Mouse (Mus musculus): ENCODE data around the gene Polr1e. TPM values are rescaled to one million over a fixed set of nuclear protein-coding genes. Genes with fewer than 3 reads are reported as not detected.

The Polr1e gene
- 35.3 and 38.7 TPM in 2 replicates for polyA plus RNA-seq (2014; fragmentation: Nextera tagmentation; extraction: Ambion mirVana)

GRCm38 (mm10) chr4:45018452-45018980 is at the start of gene Polr1e:
Polr1e (plus strand) TSS chr4:45018583.
- WGBS = under 1% methylated on average over 29 of the region's 29 CpGs
- H3K9me3 ChIP-seq (replicated peaks; ENCODE audit: control insufficient read depth, low read length) = no peaks in the 10 kb centered on the region
- peak within 1 kb of the TSS; percentile 71 for H3K9ac ChIP-seq (ENCODE audit: low read length)
- no peaks in the 10 kb centered on the region for H3K27me3 ChIP-seq (replicated peaks; ENCODE audit: control insufficient read depth, insufficient read depth, low read length)
- peaks cover 11% of the 10 kb centered on the region for H3K4me1 ChIP-seq (ENCODE audit: control insufficient read depth, insufficient read depth, low read length)
- H3K4me2 ChIP-seq (ENCODE audit: low read length) = peak within 1 kb of the TSS; percentile 78
- DNase-seq (ENCODE audit: low spot score) = peak; percentile 97
- H3K36me3 ChIP-seq (ENCODE audit: control insufficient read depth, insufficient read depth, low read length) = peaks cover 10% of the 10 kb centered on the region; the same call in 1 of the 2 replicates
- no peak within 1 kb of the TSS; the same call in 1 of the 2 replicates for H3K27ac ChIP-seq (ENCODE audit: low read depth, low read length)
- peak within 1 kb of the TSS; percentile 68 for H3K4me3 ChIP-seq (ENCODE audit: low read depth, low read length)
- ATAC-seq = peak; percentile 94

GRCm38 (mm10) chr4:44970056-44970455 is 48.3 kb upstream of the Polr1e start:
- no peaks in the 10 kb centered on the region for H3K27me3 ChIP-seq (replicated peaks; ENCODE audit: control insufficient read depth, insufficient read depth, low read length)
- no peak overlapping the region for H3K4me3 ChIP-seq (ENCODE audit: low read depth, low read length)
- DNase-seq (ENCODE audit: low spot score) (no peak), ATAC-seq (no peak)
- H3K9me3 ChIP-seq (replicated peaks; ENCODE audit: control insufficient read depth, low read length) = no peaks in the 10 kb centered on the region
- no peaks in the 10 kb centered on the region for H3K36me3 ChIP-seq (ENCODE audit: control insufficient read depth, insufficient read depth, low read length)
- no peak overlapping the region for H3K9ac ChIP-seq (ENCODE audit: low read length)
- H3K4me1 ChIP-seq (ENCODE audit: control insufficient read depth, insufficient read depth, low read length) = peaks cover 3% of the 10 kb centered on the region; the same call in 1 of the 2 replicates
- no peak overlapping the region for H3K27ac ChIP-seq (ENCODE audit: low read depth, low read length)
- H3K4me2 ChIP-seq (ENCODE audit: low read length) = no peak overlapping the region
- WGBS = 93% methylated on average over 7 of the region's 7 CpGs

GRCm38 (mm10) chr4:44970612-44971110 is 47.7 kb upstream of the Polr1e start:
- peaks cover 3% of the 10 kb centered on the region; the same call in 1 of the 2 replicates for H3K4me1 ChIP-seq (ENCODE audit: control insufficient read depth, insufficient read depth, low read length)
- H3K4me2 ChIP-seq (ENCODE audit: low read length) = no peak overlapping the region
- H3K4me3 ChIP-seq (ENCODE audit: low read depth, low read length) = no peak overlapping the region
- no peak overlapping the region for H3K27ac ChIP-seq (ENCODE audit: low read depth, low read length)
- no peaks in the 10 kb centered on the region for H3K27me3 ChIP-seq (replicated peaks; ENCODE audit: control insufficient read depth, insufficient read depth, low read length)
- no peaks in the 10 kb centered on the region for H3K36me3 ChIP-seq (ENCODE audit: control insufficient read depth, insufficient read depth, low read length)
- WGBS = 22% methylated on average over 10 of the region's 10 CpGs
- no peak overlapping the region for H3K9ac ChIP-seq (ENCODE audit: low read length)
- ATAC-seq (no peak), DNase-seq (ENCODE audit: low spot score) (peak; percentile 49)
- H3K9me3 ChIP-seq (replicated peaks; ENCODE audit: control insufficient read depth, low read length) = no peaks in the 10 kb centered on the region

GRCm38 (mm10) chr4:44973450-44973849 is 44.9 kb upstream of the Polr1e start:
- peak; percentile 83 for DNase-seq (ENCODE audit: low spot score)
- Histone ChIP-seq H3K4me3 (ENCODE audit: low read depth, low read length) (no peak overlapping the region), H3K27ac (ENCODE audit: low read depth, low read length) (no peak overlapping the region), H3K9ac (ENCODE audit: low read length) (0 out of 2 replicates have a peak overlapping the region, but pooled peaks have one; percentile 32), H3K27me3 (replicated peaks; ENCODE audit: control insufficient read depth, insufficient read depth, low read length) (no peaks in the 10 kb centered on the region), H3K4me1 (ENCODE audit: control insufficient read depth, insufficient read depth, low read length) (peaks cover 3% of the 10 kb centered on the region; the same call in 1 of the 2 replicates), H3K4me2 (ENCODE audit: low read length) (peak overlapping the region; percentile 32), H3K36me3 (ENCODE audit: control insufficient read depth, insufficient read depth, low read length) (no peaks in the 10 kb centered on the region), H3K9me3 (replicated peaks; ENCODE audit: control insufficient read depth, low read length) (no peaks in the 10 kb centered on the region)
- WGBS = 10% methylated on average over 9 of the region's 9 CpGs
- peak; percentile 68 for ATAC-seq

GRCm38 (mm10) chr4:44973871-44974270 is 44.5 kb upstream of the Polr1e start:
- Histone ChIP-seq H3K27me3 (replicated peaks; ENCODE audit: control insufficient read depth, insufficient read depth, low read length) (no peaks in the 10 kb centered on the region), H3K4me1 (ENCODE audit: control insufficient read depth, insufficient read depth, low read length) (peaks cover 3% of the 10 kb centered on the region; the same call in 1 of the 2 replicates), H3K9me3 (replicated peaks; ENCODE audit: control insufficient read depth, low read length) (no peaks in the 10 kb centered on the region), H3K27ac (ENCODE audit: low read depth, low read length) (no peak overlapping the region), H3K4me3 (ENCODE audit: low read depth, low read length) (no peak overlapping the region), H3K9ac (ENCODE audit: low read length) (0 out of 2 replicates have a peak overlapping the region, but pooled peaks have one; percentile 32), H3K4me2 (ENCODE audit: low read length) (peak overlapping the region; percentile 32), H3K36me3 (ENCODE audit: control insufficient read depth, insufficient read depth, low read length) (no peaks in the 10 kb centered on the region)
- DNase-seq (ENCODE audit: low spot score) (no peak), ATAC-seq (peak; percentile 42; the same call in 1 of the 2 replicates)
- 57% methylated on average over 14 of the region's 14 CpGs for WGBS

- Histone ChIP-seq H3K9me3 (replicated peaks; ENCODE audit: control insufficient read depth, low read length) (no peaks in the 10 kb centered on the region), H3K36me3 (ENCODE audit: control insufficient read depth, insufficient read depth, low read length) (no peaks in the 10 kb centered on the region), H3K4me3 (ENCODE audit: low read depth, low read length) (no peak overlapping the region), H3K9ac (ENCODE audit: low read length) (no peak overlapping the region), H3K4me2 (ENCODE audit: low read length) (no peak overlapping the region), H3K4me1 (ENCODE audit: control insufficient read depth, insufficient read depth, low read length) (peaks cover 3% of the 10 kb centered on the region; the same call in 1 of the 2 replicates), H3K27ac (ENCODE audit: low read depth, low read length) (no peak overlapping the region), H3K27me3 (replicated peaks; ENCODE audit: control insufficient read depth, insufficient read depth, low read length) (no peaks in the 10 kb centered on the region)
- 81% methylated on average over 8 of the region's 8 CpGs for WGBS
- DNase-seq (ENCODE audit: low spot score) = no peak
- ATAC-seq = no peak
Observed at GRCm38 (mm10) chr4:44974331-44974730, 44.1 kb upstream of the Polr1e start.

- Histone ChIP-seq H3K27ac (ENCODE audit: low read depth, low read length) (no peak overlapping the region), H3K9me3 (replicated peaks; ENCODE audit: control insufficient read depth, low read length) (no peaks in the 10 kb centered on the region), H3K36me3 (ENCODE audit: control insufficient read depth, insufficient read depth, low read length) (no peaks in the 10 kb centered on the region), H3K9ac (ENCODE audit: low read length) (no peak overlapping the region), H3K27me3 (replicated peaks; ENCODE audit: control insufficient read depth, insufficient read depth, low read length) (no peaks in the 10 kb centered on the region), H3K4me2 (ENCODE audit: low read length) (no peak overlapping the region), H3K4me3 (ENCODE audit: low read depth, low read length) (no peak overlapping the region), H3K4me1 (ENCODE audit: control insufficient read depth, insufficient read depth, low read length) (peaks cover 3% of the 10 kb centered on the region; the same call in 1 of the 2 replicates)
- WGBS = 83% methylated on average over 6 of the region's 6 CpGs
- DNase-seq (ENCODE audit: low spot score) (no peak), ATAC-seq (no peak)
Observed at GRCm38 (mm10) chr4:44976026-44976615, 42.3 kb upstream of the Polr1e start.

GRCm38 (mm10) chr4:44976921-44977710 is 41.3 kb upstream of the Polr1e start:
- no peaks in the 10 kb centered on the region for H3K9me3 ChIP-seq (replicated peaks; ENCODE audit: control insufficient read depth, low read length)
- H3K4me3 ChIP-seq (ENCODE audit: low read depth, low read length) = no peak overlapping the region
- no peaks in the 10 kb centered on the region for H3K27me3 ChIP-seq (replicated peaks; ENCODE audit: control insufficient read depth, insufficient read depth, low read length)
- H3K4me2 ChIP-seq (ENCODE audit: low read length) = no peak overlapping the region
- DNase-seq (ENCODE audit: low spot score) (no peak), ATAC-seq (no peak)
- WGBS = 88% methylated on average over 10 of the region's 10 CpGs
- H3K27ac ChIP-seq (ENCODE audit: low read depth, low read length) = no peak overlapping the region
- H3K4me1 ChIP-seq (ENCODE audit: control insufficient read depth, insufficient read depth, low read length) = peaks cover 3% of the 10 kb centered on the region; the same call in 1 of the 2 replicates
- no peaks in the 10 kb centered on the region for H3K36me3 ChIP-seq (ENCODE audit: control insufficient read depth, insufficient read depth, low read length)
- H3K9ac ChIP-seq (ENCODE audit: low read length) = no peak overlapping the region
